Mouse (Mus musculus) large intestine, adult 2 months (tissue): ENCODE measurements around the gene Ms4a4d. TPM values are rescaled to one million over a fixed set of nuclear protein-coding genes. Genes with fewer than 3 reads are reported as not detected.
"Not testable (repeated sequence)": the region's sequence is repeated elsewhere in the genome, so short reads cannot be mapped to it uniquely, and the experiment has no call there.

Source experiments
- DNase-seq: peaks from one replicate; pipeline ENCODE4 v3.0.0-alpha.2; 2012; ENCODE audit warnings: low read depth, low spot score
- WGBS: fragments of 180-500 bp; shearing (Covaris S2); methylation state at CpG from one replicate; pipeline ENCODE4 v1.1.7; 2018; 5-methylcytosine and 5-hydroxymethylcytosine counted together
- polyA plus RNA-seq: library from polyadenylated mRNA; depleted of rRNA; stranded (reverse); fragments of >200 nt; gene quantifications from 2 replicates; pipeline ENCODE4 v1.2.3, GENCODE M21; 2012; rRNA removed

Ms4a4d gene
- 8.2 and 13.2 TPM in 2 replicates for polyA plus RNA-seq

DNA sequence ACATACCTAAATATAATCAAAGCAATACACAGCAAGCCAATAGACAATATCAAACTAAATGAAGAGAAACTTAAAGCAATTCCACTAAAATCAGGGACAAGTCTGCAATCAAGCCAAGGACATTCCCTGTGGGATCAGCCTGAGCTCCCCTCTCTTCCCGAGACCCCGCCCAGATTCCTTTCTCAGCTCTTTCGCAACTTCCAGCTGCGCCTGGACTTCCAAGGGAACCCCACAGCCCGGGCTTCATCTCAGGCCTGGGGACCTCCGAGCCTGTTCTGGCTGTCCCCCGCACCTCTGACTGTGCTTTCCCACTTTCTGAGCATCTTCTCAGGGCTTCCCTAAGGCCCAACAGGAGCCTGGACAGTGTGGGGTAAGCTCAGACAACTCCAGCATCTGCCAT is at the start of gene Ms4a4d:
Gene Ms4a4d (plus strand): TSS at position 209 of the 400 bp plus-strand sequence.
- WGBS, result 22% methylated on average over 7 of the region's 7 CpGs
- no peak for DNase-seq

DNA sequence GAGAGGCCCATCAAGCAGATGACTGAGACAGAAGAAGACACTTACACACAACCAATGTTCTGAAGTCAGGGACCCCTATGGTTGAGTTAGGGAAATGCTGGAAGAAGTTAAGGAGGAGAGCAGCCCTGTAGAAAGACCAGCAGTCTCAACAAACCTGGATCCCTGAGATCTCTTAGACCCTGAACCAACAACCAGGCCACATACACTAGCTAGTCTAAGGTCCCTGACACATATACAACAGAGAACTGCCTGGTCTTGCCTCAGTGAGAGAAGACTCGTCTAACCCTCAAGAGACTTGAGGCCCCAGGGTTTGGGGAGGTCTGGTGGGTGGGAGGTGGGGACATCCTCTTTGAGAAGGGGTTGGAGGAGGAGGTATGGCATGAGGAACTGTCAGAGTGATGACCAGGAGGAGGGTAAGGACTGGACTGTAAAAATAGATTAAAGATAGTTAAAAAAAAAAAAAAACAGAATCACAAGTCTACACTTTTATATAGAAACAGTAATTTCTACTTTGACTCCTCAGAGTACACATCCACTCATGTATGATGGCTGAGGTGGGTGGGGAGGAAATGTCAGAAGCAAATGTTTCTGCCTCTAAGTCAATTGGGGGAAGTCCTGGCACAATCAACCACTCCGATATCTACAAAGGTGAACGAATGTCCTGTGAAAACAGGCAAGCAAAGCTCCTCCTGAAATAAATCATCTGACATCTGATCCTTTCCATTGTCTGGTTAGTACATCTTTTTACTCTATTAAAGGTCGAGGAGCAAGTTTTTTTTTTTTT is 45.0 kb upstream of the Ms4a4d start:
- DNase-seq, result no peak
- WGBS, result 68% methylated on average over 4 of the region's 4 CpGs

DNA sequence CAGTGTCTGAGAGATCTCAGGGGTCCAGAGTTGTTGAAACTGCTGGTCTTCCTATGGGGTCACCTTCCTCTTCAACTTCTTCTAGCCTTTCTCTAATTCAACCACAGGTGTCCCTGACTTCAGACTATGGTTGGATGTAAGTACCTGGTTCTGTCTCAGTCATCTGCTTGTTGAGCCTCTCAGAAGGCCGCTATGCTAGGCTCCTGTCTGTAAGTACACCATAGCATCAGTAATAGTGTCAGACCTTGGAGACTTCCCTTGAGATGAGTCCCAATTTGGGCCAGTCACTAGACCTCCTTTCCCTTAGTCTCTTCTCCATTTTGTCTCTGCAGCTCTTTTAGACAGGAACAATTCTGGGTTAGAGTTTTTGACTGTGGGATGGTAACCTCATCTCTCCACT is 43.9 kb upstream of the Ms4a4d start:
- 81% methylated on average over 1 of the region's 1 CpGs for WGBS
- no peak for DNase-seq

- WGBS, result 75% methylated on average over 3 of the region's 3 CpGs
- no peak for DNase-seq
Observed at GRCm38 (mm10) chr19:11494519-11494918, 42.1 kb upstream of the Ms4a4d start.

- no peak for DNase-seq
- 75% methylated on average over 6 of the region's 6 CpGs for WGBS
Observed at GRCm38 (mm10) chr19:11496361-11496760, 40.2 kb upstream of the Ms4a4d start.

DNA sequence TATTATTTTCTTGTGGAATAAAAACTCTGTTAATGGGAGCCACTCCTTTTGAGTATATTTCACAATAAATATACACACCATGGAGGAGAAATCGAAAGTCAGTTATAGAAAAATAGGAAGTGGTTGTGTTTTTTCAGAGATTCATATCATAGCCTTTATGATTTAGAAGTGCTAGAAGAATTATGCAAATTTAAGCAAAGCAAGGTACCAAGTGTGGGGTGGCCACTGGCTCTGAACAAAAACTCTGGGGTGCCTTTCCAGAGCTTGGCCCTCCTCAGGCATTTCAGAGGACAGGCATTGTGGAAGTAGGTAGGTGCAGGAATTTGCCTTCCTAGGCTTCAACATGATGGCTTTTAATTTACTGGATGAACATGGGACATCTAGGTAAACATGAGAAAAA is 39.3 kb upstream of the Ms4a4d start:
- not testable (repeated sequence) for DNase-seq
- 66% methylated on average over 1 of the region's 1 CpGs for WGBS

GRCm38 (mm10) chr19:11500796-11501195 is 35.8 kb upstream of the Ms4a4d start:
- DNase-seq, result no peak
- WGBS, result 86% methylated on average over 1 of the region's 1 CpGs

DNA sequence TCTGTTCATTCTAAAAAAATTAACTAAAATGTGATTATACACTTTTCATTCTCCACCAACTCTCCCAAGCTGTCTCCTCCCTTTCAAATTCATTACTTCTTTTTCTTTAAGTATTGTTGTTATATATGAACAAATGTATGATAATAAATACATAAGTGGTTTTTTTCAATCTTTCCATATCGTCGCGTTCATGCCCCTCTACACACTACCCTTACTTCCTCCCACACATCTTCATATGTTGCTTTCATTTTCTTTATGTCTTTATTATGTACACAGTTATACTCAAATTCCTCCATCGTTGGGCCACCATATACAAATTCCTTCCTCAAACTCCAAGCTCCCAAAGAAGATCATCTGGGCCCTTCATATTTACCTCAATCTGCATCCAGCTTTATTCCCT is 35.3 kb upstream of the Ms4a4d start:
- 75% methylated on average over 4 of the region's 4 CpGs for WGBS
- no peak for DNase-seq

DNA sequence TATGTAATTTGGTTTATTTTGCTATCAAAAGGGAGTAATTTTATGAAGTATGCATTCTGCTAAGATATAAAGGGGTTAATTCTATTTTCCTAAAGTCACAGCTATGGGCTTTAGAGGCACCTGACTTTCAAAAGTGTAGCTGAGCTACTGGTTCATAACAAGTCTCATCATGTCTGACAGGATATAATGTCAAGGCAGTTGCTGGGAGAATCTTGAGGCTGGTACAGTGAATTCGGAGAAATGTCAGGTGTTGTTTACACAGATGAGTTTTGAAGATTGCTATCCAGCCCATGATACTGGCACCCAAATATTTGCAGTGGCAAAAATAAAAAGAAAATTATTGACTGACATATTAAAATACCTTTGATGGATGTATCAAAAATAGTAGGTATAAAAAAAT is 31.7 kb upstream of the Ms4a4d start:
- 72% methylated on average over 1 of the region's 1 CpGs for WGBS
- no peak for DNase-seq

DNA sequence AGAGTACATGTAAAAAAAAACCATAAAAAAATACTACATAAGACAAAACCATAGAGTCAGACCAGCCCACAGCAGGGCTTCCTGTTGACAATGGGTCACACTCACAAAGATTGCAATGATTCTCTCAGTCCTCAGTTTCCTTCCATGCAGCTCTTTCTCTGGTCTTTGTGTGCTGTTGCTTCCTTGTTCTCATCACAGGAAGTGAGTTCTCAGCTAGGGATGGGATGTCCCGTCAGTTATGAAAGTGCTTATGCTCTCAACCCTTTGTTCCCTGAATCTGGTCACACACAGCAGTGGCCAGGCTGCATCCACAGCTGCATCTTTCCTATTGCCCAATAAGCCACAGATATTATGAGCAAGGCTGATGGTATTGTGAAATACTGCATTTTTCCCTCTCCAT is 23.1 kb upstream of the Ms4a4d start:
- WGBS, result 68% methylated on average over 1 of the region's 1 CpGs

GRCm38 (mm10) chr19:11516246-11516645 is 20.4 kb upstream of the Ms4a4d start, which contains the start of gene Ms4a6b:
Gene Ms4a6b, plus strand, starts transcription at chr19:11516512.
- no peak for DNase-seq

More for the DNA sequence above, 23.1 kb upstream of the Ms4a4d start:
- DNase-seq, result no peak

GRCm38 (mm10) chr19:11516845-11517244 is 19.8 kb upstream of the Ms4a4d start:
- DNase-seq, result no peak
- 24% methylated on average over 4 of the region's 4 CpGs for WGBS

- 14% methylated on average over 1 of the region's 1 CpGs for WGBS
- DNase-seq, result not testable (repeated sequence)
Observed at GRCm38 (mm10) chr19:11517373-11517772, 19.2 kb upstream of the Ms4a4d start.

GRCm38 (mm10) chr19:11518356-11518755 is 18.2 kb upstream of the Ms4a4d start:
- not testable (repeated sequence) for DNase-seq
- WGBS, result 74% methylated on average over 2 of the region's 2 CpGs

GRCm38 (mm10) chr19:11520146-11520545 is 16.5 kb upstream of the Ms4a4d start:
- no peak for DNase-seq
- WGBS, result 89% methylated on average over 3 of the region's 3 CpGs

GRCm38 (mm10) chr19:11533421-11533820 is 3.2 kb upstream of the Ms4a4d start:
- WGBS, result 93% methylated on average over 1 of the region's 1 CpGs
- no peak for DNase-seq

GRCm38 (mm10) chr19:11533888-11534445 is 2.6 kb upstream of the Ms4a4d start:
- 43% methylated on average over 2 of the region's 2 CpGs for WGBS

GRCm38 (mm10) chr19:11537336-11537735 is 735 bp downstream of the Ms4a4d start:
- WGBS, result 43% methylated on average over 2 of the region's 2 CpGs

More at GRCm38 (mm10) chr19:11533888-11534445, 2.6 kb upstream of the Ms4a4d start:
- no peak for DNase-seq

DNA sequence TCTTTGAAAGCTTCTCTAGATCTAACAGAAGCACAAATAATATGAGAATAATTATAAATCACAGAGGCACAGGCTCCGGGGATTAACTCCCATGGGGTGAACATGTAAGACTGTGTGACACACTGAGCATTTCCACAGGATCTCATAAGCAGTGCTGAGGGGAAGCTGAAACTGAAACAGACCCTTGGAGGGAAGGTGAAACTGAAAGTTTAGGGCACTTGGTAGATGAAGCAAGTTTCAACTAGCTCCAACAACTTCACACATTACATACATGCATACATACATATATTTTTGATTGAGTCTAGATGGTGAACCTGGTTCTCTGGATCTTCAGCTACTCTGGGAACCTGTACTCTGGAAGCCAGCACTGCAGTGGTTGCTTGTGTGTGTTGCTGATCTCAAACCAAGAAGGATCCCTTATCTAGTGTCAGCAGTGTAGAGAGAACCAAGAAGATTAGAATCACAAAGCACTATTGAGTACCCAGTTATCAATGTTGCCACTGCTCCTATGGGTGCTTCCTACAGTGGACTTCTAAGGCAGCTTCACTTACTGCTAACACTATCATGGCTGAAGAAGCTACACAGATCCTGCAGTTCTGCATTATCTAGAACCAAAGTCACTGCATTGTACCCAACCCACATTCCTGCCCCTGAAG is 3.7 kb downstream of the Ms4a4d start:
- 57% methylated on average over 1 of the region's 1 CpGs for WGBS
- not testable (repeated sequence) for DNase-seq

More at GRCm38 (mm10) chr19:11537336-11537735, 735 bp downstream of the Ms4a4d start:
- DNase-seq, result no peak

- not testable (repeated sequence) for DNase-seq
Observed at GRCm38 (mm10) chr19:11544383-11544782, 7.8 kb downstream of the Ms4a4d start.

DNA sequence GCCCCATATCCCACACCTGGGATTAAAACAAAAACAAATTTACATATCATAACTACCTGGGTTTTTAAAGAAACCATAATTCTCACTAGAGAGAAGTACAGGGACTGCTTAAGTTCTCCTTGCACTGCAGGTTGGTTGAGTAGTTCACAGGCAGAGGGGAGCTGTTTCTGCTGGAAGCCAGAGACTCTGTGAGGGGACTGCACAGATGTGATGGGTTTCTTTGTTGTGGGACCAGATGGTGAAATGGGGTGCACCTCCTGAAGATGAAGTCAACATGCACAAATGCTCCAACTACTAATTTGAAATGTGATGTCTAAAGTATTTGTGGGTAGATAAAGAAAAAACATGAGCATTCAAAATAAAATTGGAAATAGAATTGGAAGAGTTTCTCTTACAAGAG is 11.3 kb downstream of the Ms4a4d start:
- no peak for DNase-seq

More at GRCm38 (mm10) chr19:11544383-11544782, 7.8 kb downstream of the Ms4a4d start:
- 79% methylated on average over 2 of the region's 2 CpGs for WGBS
